Mouse (Mus musculus) adrenal gland, postnatal 10 days (tissue): ENCODE measurements around the gene Mast4. TPM values are rescaled to one million over a fixed set of nuclear protein-coding genes. Genes with fewer than 3 reads are reported as not detected.

Experiments
- DNase-seq: peaks from one replicate; pipeline ENCODE4 v3.0.0; 2021; ENCODE audit warnings: mixed read lengths
- total RNA-seq, 2 experiments: library from RNA; stranded (reverse); gene quantifications; 2 replicates each; pipeline ENCODE4 v1.2.3; 2021

The Mast4 gene
- total RNA-seq, 2 experiments from 2014 or later, result 38.8 to 58.3 TPM

DNA sequence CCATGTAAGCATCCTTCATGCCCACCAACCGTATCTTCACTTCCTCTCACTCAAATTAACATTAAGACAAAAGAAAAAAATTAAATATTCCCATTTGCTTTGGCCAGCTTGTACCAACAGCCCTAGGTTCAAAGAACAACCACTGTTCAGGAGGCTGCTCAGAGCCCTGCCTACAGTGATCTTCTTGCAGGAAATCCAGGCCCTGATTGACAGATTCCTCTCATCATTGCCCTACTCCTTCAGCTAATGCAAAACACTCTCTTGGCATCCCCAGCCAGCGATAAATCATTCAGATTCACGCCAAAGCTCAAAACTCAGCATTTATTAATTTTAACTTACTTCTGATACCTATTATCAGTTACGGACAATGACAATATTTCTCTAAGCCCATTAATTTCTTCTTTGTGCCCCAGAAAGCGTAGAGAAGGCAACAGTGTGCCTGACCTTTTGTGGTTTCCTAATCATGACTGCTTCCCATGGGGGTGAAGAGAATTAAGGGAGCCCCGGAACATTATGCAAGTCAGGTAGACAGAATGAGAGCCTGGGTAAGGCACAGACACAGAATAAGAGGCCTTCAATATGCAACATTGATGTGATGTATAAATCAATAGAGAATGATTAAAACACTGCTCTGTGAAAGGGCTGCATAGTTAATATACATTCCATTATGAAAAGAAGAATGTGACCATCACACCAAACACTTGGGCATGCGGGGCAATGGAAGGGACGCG lies 135.9 kb downstream of the Mast4 start:
- DNase-seq, result no peak

DNA sequence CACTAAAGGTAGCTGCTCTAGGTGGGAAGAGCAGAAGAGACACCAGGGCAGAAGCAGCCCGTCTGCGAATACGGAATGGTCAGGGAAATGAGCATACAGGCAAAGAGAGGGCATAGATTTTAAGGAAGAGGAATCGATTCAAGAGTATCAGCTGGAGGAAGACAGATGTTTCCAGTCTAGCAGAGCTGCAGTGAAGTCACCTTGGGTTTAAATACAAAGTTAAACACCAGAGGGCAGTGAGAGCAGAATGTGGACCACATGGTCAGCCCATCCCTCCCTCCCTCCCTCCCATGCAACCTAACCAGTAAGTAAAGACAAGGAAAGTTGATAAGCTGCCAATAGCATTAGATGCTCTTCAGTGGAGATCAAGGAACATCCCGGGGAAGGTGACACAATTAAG lies 138.0 kb downstream of the Mast4 start:
- no peak for DNase-seq

DNA sequence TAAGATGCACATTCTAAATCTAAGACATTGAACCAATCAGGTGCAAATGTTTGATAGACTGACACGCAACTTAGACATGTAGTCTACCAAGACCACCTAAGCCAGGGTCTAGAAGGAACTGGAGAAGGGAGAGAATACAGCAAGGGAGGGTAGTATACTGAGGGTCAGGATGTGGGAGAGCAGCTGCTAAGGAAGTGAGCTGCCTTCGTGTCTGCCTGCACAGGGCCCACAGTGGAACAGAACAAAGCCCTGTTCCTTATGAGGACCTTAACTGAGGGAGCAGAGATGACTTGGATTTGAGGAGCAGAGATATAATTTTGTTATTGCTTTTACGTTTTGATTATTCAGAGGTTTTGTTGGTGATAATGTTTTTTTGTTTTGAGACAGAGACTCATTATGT lies 138.4 kb downstream of the Mast4 start:
- no peak for DNase-seq

DNA sequence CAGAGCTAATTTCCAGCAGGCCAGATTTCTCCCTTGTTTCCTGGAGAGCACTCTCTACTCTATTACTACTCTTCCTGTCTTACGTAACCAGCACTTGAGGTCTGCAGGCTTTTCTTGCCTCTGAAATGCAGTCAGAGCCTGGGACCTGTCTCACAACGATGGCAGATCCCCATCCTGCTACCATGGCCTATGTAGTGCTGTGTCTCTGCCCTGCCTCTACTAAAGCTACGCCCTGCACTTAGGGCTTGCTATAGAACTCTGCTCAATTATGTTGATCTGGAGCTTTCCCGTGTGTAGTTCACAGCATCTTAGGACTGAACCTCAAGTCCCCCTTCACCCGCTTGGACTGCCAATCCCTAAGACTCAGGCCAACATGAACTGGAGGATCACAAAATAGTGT lies 150.7 kb downstream of the Mast4 start:
- no peak for DNase-seq

DNA sequence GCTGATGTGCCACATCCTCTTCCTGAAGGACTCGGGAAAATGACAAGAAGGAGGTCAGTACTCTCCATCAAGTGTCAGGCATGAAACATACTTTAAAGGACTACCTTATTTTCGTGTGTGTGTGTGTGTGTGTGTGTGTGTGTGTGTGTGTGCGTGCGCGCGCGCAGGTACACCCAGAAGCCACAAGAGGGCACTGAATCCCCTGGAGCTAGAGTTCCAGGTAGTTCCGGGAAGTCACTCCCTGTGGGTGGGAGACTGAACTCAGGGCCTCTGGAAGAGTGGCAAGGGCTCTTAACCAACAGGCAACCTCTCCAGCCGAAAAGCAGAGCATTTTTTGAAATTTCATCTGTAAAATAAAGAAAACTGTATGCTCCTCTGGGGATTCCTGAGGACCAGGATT lies 152.5 kb downstream of the Mast4 start:
- DNase-seq, result no peak

DNA sequence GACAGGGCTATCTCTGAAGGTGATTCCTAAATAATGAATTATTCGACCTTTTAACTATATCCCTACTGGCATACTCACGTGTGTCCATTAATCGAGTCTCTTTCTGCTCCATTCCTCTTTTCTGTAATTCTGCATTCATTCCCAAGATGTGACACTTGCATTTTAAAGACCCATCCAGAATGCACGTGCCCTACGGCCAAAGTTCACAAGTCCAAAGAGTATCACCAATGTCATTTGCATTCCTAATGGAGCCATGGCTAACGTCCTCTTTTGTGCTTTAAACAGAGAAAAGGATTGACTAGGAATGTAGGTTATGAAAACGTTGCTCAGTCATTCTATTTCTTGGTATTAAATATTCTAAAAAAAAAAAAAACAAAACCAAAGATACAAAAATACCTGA lies 157.4 kb downstream of the Mast4 start:
- DNase-seq, result no peak

DNA sequence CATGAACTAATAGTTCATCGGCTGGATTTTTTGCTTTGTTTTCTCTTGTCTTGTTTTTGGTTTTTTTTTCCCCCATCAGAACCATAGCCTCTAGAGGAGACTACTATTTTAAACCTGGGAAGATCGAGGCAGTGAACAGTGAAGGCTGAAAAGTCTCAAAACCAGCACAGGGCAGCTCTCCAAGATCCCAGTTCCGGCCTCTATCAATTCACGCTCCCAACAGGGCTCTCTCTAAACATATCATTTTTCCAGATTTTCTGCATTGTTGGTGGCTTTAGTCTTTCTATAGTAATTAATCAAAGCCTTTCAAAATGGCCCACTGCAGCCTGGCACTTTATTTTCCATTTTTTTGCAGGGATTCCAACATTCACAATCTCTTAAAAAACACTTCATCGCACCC lies 159.9 kb downstream of the Mast4 start:
- no peak for DNase-seq

DNA sequence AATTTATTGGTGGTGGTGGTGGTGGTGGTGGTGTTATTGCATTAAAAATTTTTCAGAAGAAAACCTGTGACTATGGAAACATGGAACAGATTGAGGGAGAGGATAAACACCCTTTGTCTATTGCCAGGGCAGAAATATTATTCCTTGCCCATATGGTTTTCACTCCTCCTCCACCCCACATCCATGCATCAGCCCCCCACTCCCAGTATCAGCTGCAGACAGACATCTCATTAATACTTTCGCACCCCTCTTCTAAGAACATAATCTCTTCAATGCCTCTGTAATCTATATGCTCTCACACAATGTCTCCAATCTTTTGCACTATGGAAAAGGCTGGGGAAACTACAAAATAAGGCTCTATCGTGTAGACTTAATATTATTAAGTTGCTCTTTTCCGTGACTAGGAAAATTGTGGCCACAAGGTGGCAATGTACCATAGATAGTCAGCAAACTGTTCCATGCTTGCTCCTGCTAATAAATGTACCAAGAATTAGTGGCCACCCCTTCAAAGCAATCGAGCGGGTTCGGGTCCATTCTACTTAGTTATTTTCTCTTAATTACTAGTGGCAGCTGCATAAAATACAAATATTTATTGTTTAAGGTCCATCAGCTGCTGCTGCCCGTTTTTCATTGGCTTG lies 160.6 kb downstream of the Mast4 start:
- DNase-seq, result peak; percentile 83

DNA sequence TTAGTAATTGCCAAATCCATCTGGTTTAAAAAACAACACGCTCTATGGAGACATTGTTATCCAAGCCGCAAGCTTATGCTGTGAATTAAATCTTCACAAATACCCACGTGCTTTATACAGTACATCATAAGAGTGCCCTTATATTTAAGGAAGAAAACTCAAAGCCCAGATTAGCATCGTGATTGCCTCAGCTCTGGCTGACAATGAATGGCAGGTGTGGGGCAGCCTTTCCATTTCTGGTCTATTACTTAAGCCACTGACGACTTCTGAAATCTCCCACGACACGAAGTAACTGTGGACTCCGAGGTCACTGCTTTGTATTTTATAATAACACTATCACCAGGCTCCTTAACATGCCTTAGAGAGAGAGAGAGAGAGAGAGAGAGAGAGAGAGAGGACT lies 182.4 kb downstream of the Mast4 start:
- DNase-seq, result no peak

DNA sequence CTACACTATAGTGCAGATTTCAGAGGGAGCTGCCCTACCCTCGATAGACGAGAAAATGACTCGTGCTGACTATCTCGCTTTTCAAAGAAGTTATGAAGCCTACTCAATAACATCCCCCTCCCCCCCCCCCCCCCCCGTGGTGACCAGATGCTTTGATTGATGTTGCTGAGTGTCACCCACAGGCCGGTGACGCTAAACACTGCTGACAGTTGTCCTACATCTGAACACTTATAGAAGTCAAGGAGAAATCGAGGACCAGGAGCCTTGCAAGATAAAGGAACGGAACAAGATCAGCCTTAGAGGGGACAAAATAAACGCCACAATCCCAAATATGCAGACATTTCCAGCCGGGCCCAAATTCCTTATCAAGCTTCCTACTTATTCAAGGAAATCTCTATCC lies 183.1 kb downstream of the Mast4 start:
- no peak for DNase-seq

DNA sequence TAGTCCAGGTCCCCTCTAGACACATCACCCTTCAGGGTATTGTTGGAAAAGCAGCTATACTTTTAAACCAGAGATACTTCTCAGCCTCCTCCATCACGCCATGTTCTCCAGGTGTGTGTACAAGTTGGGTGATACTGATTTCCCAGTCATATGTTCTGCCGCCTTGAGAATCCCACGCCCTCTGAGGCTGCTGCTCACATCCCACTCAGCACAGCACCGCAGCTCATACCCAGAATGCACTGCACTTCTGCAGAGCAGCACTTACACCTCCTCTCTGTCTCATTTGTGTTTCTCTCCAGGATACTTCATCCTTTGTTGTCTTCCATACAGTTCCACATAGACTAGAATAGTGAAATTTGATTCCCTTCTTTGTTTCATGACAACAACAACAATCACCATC lies 183.6 kb downstream of the Mast4 start:
- DNase-seq, result no peak

DNA sequence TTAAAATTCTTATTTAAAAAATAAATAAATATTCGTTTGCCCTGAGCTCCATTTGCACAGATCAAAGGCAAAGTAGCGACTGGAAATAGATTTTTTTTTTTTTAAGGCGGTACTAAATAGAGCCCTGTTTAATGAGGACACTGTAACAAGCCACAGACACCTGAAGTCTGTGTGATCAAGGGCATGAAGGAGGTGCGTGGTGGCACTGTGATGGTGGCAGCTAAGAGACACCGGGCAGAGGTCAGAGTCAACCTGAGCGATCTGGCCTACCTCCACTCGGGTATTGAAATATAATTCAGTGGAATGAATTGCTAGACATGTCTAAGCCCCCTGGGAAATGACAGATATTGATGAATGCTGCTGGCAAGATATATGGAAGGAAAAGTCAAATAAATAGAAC lies 184.9 kb downstream of the Mast4 start:
- DNase-seq, result no peak

DNA sequence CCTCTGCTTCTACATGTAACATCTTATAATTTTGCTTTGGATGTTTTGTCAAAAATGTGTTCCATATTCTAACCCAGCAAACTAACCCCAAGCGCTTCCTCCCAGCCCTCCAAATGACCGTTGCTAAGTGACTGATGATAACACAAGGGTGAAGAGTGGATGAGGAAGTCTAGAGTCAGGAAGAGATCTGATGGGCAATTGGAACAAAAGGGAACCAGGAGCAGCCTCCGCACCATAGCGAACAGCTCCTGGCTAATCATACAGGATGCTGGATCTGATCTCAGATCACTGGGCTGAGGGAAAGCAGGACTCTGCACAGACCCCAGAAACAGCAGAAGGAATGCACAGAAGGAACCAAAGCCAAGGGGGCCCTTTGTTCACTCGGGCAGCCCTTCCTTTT lies 190.0 kb downstream of the Mast4 start:
- DNase-seq, result no peak

DNA sequence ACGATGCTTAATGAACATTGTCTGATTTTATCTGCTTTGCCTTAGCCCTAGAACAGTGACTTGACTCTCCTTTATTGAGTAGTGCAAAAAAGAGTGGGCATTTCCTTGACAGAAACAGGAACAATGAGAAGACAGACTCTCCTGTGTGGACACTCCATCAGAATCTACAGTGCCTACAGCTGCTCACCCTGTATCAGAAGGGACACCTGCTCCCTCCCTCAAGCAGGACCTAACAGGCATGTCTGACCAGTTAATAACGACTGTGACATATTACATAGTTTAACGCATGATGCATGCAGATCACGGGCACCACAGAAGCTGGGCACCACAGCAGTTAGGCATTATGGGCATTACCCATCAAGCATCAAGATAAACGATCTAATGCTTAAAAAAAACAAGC lies 193.0 kb downstream of the Mast4 start:
- DNase-seq, result no peak

DNA sequence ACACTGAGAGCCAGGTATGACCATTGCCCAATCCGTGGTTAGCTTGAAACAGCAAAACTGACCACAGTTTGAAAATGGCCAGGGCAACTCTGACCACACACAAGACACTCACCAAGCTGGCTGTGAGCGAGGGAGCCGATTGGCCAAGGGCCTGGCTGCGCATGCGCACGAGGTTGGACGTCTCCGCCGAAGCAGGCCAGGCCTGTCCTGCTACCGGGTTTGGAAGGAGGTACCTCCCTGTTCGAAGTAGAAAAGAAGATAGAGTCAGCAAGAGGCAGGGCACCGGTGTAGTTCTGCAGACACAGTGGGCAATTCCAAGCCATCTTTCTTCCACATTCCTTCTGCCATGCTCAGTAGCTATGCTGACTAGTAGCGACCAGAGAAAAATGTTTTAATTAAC lies 194.2 kb downstream of the Mast4 start:
- DNase-seq, result no peak

DNA sequence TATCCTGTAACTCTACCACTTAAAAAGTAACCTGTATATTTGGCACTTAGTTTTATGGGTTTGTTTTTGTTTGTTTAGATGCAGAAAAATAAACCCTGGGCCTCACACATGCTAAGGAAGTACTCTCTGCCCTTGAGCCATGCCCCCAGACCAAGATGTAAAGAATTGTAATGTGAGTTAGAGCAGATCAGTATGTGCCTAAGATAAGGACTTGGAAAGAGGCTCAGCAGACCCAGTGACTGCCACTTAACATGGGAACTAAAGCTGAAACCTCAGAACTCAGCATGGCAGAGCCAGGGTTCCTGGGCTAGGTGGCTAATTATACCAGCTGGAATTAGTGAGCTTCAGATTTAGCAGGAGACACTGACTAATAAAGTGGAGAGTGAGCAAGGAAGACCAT lies 196.0 kb downstream of the Mast4 start:
- DNase-seq, result no peak

DNA sequence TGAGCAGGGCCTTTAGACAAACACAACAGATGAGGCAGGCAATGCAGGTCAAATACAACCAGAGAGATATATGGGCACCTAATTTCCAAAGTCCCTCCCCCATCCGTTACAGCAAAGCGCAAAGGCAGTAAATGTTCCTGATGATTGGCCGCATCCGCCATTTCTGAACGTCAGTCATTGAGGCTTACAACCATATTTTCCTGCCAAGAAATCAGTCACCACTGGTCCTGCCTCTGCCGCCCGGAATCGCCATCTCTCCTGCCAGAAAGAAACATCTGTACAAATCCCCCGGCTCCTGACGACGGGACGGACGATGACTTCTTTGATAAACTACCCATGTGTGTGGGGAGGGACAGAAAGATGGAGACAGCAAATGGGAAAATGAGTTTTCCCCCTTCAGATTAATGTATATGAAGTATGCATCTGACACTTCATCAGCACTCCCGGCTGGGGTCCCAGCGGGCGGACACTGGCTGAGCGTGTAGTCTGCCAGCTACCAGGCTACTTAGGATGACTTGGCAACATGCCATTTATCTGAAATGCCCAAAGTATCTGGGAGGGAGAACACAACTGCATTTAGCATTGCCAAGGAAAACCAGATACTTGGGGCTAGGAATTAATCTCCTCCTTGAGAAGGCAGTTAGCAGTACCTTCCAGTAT lies 198.9 kb downstream of the Mast4 start:
- no peak for DNase-seq

DNA sequence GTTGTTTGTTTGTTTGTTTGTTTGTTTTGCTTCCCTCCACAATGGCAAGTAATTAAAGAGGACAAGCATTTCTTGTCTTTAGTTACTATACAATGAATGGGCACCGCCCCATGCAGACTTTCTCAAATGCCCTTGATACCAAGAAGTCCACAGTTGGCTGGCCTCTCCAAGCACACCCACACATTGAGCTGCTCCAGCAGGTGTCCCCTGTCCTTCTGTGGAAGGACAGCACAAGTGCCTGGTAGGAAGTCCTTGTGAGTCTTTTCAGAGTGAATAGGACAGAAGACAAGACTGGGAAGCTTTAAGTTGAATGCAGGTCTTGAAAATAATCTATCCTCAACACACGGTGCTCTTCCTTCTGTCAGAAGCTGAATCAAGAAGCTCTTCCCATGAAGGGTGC lies 202.5 kb downstream of the Mast4 start:
- DNase-seq, result no peak

DNA sequence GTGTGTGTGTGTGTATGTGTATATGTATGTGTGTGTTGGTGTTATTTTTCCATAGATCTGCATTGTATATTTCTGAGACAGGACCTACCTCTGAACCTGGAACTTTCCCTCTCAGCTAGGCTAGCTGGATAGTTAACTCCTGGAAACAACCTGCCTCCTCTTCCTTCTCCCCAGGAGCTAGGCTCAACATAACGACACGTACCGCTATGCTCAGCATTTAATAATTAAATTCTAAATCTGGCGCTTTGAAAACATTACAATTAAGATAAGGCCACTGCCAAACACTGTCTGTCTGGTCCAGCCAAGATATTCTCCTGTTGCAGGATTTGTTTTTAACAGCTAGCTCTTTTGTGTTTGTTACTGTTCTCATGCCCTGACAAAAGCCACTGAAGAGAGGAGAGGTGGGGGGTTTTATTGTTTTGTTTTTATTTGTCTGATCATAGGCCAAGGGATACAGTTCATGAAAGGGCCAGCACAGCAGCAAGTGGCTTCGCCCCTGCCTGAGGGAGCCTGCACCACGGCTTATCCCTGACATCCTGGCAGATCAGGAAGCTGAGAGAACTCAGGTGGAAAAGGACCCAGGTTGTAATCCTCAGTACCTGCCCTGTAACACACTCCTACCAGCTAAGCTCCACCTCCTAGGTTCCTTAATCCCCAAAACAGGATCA lies 205.0 kb downstream of the Mast4 start:
- no peak for DNase-seq

DNA sequence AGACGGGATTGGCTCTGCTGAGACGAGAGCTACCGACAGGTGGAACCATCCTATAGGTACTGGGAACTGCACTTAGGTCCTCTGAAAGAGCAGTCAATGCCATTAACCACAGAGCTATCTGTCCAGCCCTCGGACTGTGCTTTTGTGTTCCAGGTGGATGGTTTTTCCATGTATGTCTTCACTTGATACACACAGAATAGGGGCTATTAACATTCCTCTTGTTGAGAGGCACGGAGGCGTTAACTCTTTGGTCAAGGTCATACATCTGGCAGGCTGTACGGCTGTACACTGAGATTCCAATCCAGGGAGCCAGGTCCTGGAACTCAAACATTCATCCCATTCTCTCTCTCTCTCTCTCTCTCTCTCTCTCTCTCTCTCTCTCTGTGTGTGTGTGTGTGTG lies 205.6 kb downstream of the Mast4 start:
- no peak for DNase-seq

DNA sequence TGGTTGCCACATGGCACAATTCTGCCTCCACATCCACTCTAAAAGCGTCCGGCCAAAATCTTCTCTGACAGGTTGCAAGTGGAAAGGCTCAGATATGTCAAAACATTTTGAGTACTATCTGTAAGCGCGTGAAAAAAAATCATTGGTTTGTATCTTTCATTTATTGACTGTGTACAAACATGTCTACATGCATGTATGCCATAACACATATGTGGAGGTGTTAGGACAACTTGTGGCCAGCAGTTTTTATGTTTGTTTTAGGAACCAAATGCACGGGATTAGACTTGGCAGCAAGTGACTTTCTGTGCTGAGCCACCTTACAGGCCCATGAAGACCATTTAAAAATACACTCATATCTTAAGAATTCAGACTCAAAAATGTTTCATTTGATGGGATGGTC lies 206.7 kb downstream of the Mast4 start:
- no peak for DNase-seq

DNA sequence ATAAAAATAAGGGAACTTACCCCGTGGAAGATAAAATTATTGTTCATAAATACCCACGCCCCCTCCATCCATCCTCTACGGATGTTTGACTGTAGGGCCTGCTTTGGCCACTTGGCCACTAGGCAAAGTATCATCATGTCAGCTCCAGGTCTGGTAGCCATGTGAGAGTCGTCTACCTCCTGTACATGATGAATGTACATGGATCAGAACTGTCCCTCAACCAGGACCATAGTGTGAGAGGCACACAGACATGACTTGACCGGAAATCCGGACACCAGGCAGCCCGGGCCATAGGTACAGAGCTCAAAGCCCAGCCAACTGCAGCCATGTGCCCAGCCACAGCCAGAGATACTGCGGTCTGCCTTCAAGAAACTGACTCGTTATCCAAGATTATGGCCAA lies 210.6 kb downstream of the Mast4 start:
- DNase-seq, result no peak
